Mouse (Mus musculus) ES-Bruce4 (cell line): ENCODE measurements around the gene Ndufb2. TPM values are rescaled to one million over a fixed set of nuclear protein-coding genes. Genes with fewer than 3 reads are reported as not detected.
A peak's percentile ranks its signal among the peaks of the same experiment; 100 is the strongest.

Experiments used
- H3K27ac ChIP-seq: 2 replicates; pipeline ENCODE4 v1.5.1; 2012; ENCODE audit warnings: low read length, inconsistent platforms; ENCODE audit not compliant: insufficient read depth
- H3K27me3 ChIP-seq: 2 replicates; pipeline ENCODE4 v1.6.1; 2012; ENCODE audit warnings: mild to moderate bottlenecking, low read length, inconsistent platforms; ENCODE audit not compliant: control insufficient read depth, poor library complexity, insufficient read depth, severe bottlenecking
- H3K36me3 ChIP-seq: 2 replicates; pipeline ENCODE4 v1.6.1; 2012; ENCODE audit warnings: inconsistent platforms, mild to moderate bottlenecking, low read length, moderate library complexity; ENCODE audit not compliant: control insufficient read depth, poor library complexity, insufficient read depth, severe bottlenecking
- H3K4me1 ChIP-seq: one replicate; pipeline ENCODE4 v1.8.1; 2011; ENCODE audit warnings: low read length; ENCODE audit not compliant: control insufficient read depth, insufficient read depth
- H3K4me3 ChIP-seq: 2 replicates; pipeline ENCODE4 v1.5.1; 2011; ENCODE audit warnings: low read depth, mild to moderate bottlenecking, low read length
- H3K9ac ChIP-seq: 2 replicates; pipeline ENCODE4 v1.6.1; 2012; ENCODE audit warnings: low read depth, mild to moderate bottlenecking, inconsistent platforms; ENCODE audit not compliant: poor library complexity, severe bottlenecking
- H3K9me3 ChIP-seq: replicated peaks from 2 replicates; pipeline ENCODE4 v1.6.1; 2012; ENCODE audit warnings: mild to moderate bottlenecking, low read length, inconsistent platforms; ENCODE audit not compliant: control insufficient read depth, poor library complexity, insufficient read depth, severe bottlenecking
- CTCF ChIP-seq: IDR thresholded peaks from one replicate; pipeline ENCODE4 v1.8.1; 2011; ENCODE audit warnings: low read depth, low read length
- EP300 ChIP-seq: IDR thresholded peaks from 2 replicates; pipeline ENCODE4 v1.6.1; 2011; ENCODE audit warnings: low read depth, low read length; ENCODE audit not compliant: insufficient read depth
- POLR2A ChIP-seq: IDR thresholded peaks from one replicate; pipeline ENCODE4 v1.8.1; 2011; ENCODE audit warnings: low read length; ENCODE audit not compliant: insufficient read depth
- polyA plus RNA-seq: library from polyadenylated mRNA; stranded (reverse); fragments of >200 nt; gene quantifications from 2 replicates; pipeline ENCODE4 v1.2.4, GENCODE M21; 2011; ENCODE audit warnings: low read depth; ENCODE audit not compliant: missing spikeins, insufficient read depth, insufficient read length

Ndufb2 gene
- polyA plus RNA-seq, 1 experiment = 103 TPM

- H3K27me3 ChIP-seq = no peaks in the 10 kb centered on the region
- no peaks in the 10 kb centered on the region for H3K4me1 ChIP-seq
- peak overlapping the region; percentile 55 for H3K9ac ChIP-seq
- TF ChIP-seq EP300 (no peak), POLR2A (no peak), CTCF (no peak)
- H3K4me3 ChIP-seq = peak overlapping the region; percentile 96
- 0 out of 2 replicates have a peak, but pooled peaks cover 2% of the 10 kb centered on the region for H3K36me3 ChIP-seq
- H3K27ac ChIP-seq = peak overlapping the region; percentile 9; the same call in 1 of the 2 replicates
- no peaks in the 10 kb centered on the region for H3K9me3 ChIP-seq
These were observed 893 bp upstream of the Ndufb2 start for GRCm38 (mm10) chr6:39591481-39591880.

- Histone ChIP-seq H3K4me1 (no peaks in the 10 kb centered on the region), H3K4me3 (no peak overlapping the region), H3K27ac (no peak overlapping the region), H3K36me3 (peaks cover 22% of the 10 kb centered on the region), H3K9ac (no peak overlapping the region), H3K27me3 (no peaks in the 10 kb centered on the region), H3K9me3 (no peaks in the 10 kb centered on the region)
- TF ChIP-seq CTCF = no peak
- no peak for TF ChIP-seq EP300
- no peak for TF ChIP-seq POLR2A
These were observed 8.5 kb downstream of the Ndufb2 start for GRCm38 (mm10) chr6:39600851-39601250.

- no peak overlapping the region for H3K4me3 ChIP-seq
- no peak overlapping the region for H3K9ac ChIP-seq
- no peak overlapping the region for H3K27ac ChIP-seq
- H3K4me1 ChIP-seq = no peaks in the 10 kb centered on the region
- TF ChIP-seq POLR2A = no peak
- no peak for TF ChIP-seq EP300
- no peak for TF ChIP-seq CTCF
- H3K27me3 ChIP-seq = no peaks in the 10 kb centered on the region
- peaks cover 21% of the 10 kb centered on the region for H3K36me3 ChIP-seq
- H3K9me3 ChIP-seq = no peaks in the 10 kb centered on the region
These were observed 9.5 kb downstream of the Ndufb2 start for GRCm38 (mm10) chr6:39601828-39602227.

GRCm38 (mm10) chr6:39604565-39604964 is 12.2 kb downstream of the Ndufb2 start:
- TF ChIP-seq CTCF (no peak), POLR2A (no peak), EP300 (no peak)
- peaks cover 6% of the 10 kb centered on the region for H3K36me3 ChIP-seq
- H3K27me3 ChIP-seq = no peaks in the 10 kb centered on the region
- no peak overlapping the region for H3K4me3 ChIP-seq
- no peaks in the 10 kb centered on the region for H3K9me3 ChIP-seq
- H3K4me1 ChIP-seq = no peaks in the 10 kb centered on the region
- no peak overlapping the region for H3K9ac ChIP-seq
- no peak overlapping the region for H3K27ac ChIP-seq

GRCm38 (mm10) chr6:39606056-39606455 is 13.7 kb downstream of the Ndufb2 start:
- no peaks in the 10 kb centered on the region for H3K27me3 ChIP-seq

GRCm38 (mm10) chr6:39606862-39607261 is 14.5 kb downstream of the Ndufb2 start:
- no peaks in the 10 kb centered on the region for H3K4me1 ChIP-seq
- TF ChIP-seq EP300 (no peak), POLR2A (no peak)
- no peaks in the 10 kb centered on the region for H3K9me3 ChIP-seq
- H3K27ac ChIP-seq = no peak overlapping the region
- H3K9ac ChIP-seq = no peak overlapping the region
- no peaks in the 10 kb centered on the region; the same call in none of the 2 replicates for H3K36me3 ChIP-seq
- H3K4me3 ChIP-seq = no peak overlapping the region
- H3K27me3 ChIP-seq = no peaks in the 10 kb centered on the region

More at GRCm38 (mm10) chr6:39606056-39606455, 13.7 kb downstream of the Ndufb2 start:
- H3K4me1 ChIP-seq = no peaks in the 10 kb centered on the region
- no peak overlapping the region for H3K27ac ChIP-seq
- TF ChIP-seq EP300 (no peak), CTCF (no peak), POLR2A (no peak)
- no peaks in the 10 kb centered on the region; the same call in none of the 2 replicates for H3K36me3 ChIP-seq
- no peaks in the 10 kb centered on the region for H3K9me3 ChIP-seq
- no peak overlapping the region for H3K9ac ChIP-seq
- H3K4me3 ChIP-seq = no peak overlapping the region
